Mouse (Mus musculus): ENCODE data around the gene Iqck. TPM values are rescaled to one million over a fixed set of nuclear protein-coding genes. Genes with fewer than 3 reads are reported as not detected.

Gene Iqck
- polyA plus RNA-seq, 1 experiment from 2014 or later: 6.2 TPM

Other genes starting within 250 kb of the Iqck start
- 78.0 and 90.9 TPM in 2 replicates for gene Gde1, start 150.0 kb upstream of the Iqck start, polyA plus RNA-seq (2016; fragmentation: Nextera tagmentation; extraction: Ambion mirVana)
- 33.0 and 40.4 TPM in 2 replicates for gene Ccp110, start 143.2 kb upstream of the Iqck start, polyA plus RNA-seq (2016; fragmentation: Nextera tagmentation; extraction: Ambion mirVana)
- gene Vps35l, start 115.5 kb upstream of the Iqck start, polyA plus RNA-seq (2016; fragmentation: Nextera tagmentation; extraction: Ambion mirVana): 68.6 and 84.0 TPM in 2 replicates
- 129 and 141 TPM in 2 replicates for gene Knop1, start 502 bp downstream of the Iqck start, polyA plus RNA-seq (2016; fragmentation: Nextera tagmentation; extraction: Ambion mirVana)
- 10.1 and 13.6 TPM in 2 replicates for gene Gprc5b, start 139.5 kb downstream of the Iqck start, polyA plus RNA-seq (2016; fragmentation: Nextera tagmentation; extraction: Ambion mirVana)